Mouse (Mus musculus): Measurements from ENCODE around the gene Tmem132b.

DNA sequence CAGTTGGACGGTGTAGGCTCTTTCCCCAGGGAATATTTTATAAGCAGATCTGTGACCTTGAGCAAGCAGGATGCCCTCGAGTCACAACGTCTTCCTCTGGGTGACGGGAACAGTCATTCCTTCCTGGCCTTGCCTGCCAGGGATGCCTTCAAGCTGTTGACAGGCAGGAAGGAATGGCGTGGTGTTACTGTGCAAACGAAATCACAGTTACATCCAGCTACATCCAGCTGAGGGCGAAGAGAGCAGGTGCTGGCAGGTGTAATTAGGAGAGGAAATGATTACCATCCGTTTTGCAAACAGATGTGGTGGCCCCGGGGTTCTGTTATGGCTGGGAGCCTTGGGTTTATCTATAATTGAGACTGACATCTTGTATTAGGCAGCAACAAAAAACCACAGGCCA is 205.5 kb downstream of the Tmem132b start:
- TF ChIP-seq TCF12 (IDR thresholded peaks at IDR 0.05; ENCODE audit: insufficient read depth, poor library complexity, severe bottlenecking), result no peak
- TF ChIP-seq CEBPB (IDR thresholded peaks at IDR 0.05; ENCODE audit: insufficient read depth, poor library complexity, severe bottlenecking), result no peak
- TF ChIP-seq POLR2A (IDR thresholded peaks at IDR 0.05; ENCODE audit: insufficient read length, low read depth), result no peak
- no peak for TF ChIP-seq E2F4 (IDR thresholded peaks at IDR 0.05; ENCODE audit: insufficient read depth)
- TF ChIP-seq POLR2AphosphoS2 (IDR thresholded peaks at IDR 0.05; ENCODE audit: insufficient read length, low read depth), result no peak
- TF ChIP-seq MYOD1 (IDR thresholded peaks at IDR 0.05; ENCODE audit: control insufficient read depth in 1 of 3, insufficient read length in 2 of 3, low read depth in 2 of 3), result no peak
- no peak for TF ChIP-seq REST (IDR thresholded peaks at IDR 0.05; ENCODE audit: insufficient read depth, insufficient read length)
